Mouse (Mus musculus) adrenal gland, adult 2 months (tissue): Measurements from ENCODE around the gene Zfhx3. TPM values are rescaled to one million over a fixed set of nuclear protein-coding genes. Genes with fewer than 3 reads are reported as not detected.

Experiments
- DNase-seq: peaks from one replicate; pipeline ENCODE4 v3.0.0; 2021
- polyA plus RNA-seq: library from polyadenylated mRNA; depleted of rRNA; stranded (reverse); fragments of >200 nt; gene quantifications from 2 replicates; pipeline ENCODE4 v1.2.3, GENCODE M21; 2012
- total RNA-seq, 2 experiments: library from RNA; stranded (reverse); gene quantifications; 2 replicates each; pipeline ENCODE4 v1.2.3; 2021

The Zfhx3 gene
- total and polyA plus RNA-seq, 3 experiments: 12.9 to 45.1 (median 34.3) TPM

DNA sequence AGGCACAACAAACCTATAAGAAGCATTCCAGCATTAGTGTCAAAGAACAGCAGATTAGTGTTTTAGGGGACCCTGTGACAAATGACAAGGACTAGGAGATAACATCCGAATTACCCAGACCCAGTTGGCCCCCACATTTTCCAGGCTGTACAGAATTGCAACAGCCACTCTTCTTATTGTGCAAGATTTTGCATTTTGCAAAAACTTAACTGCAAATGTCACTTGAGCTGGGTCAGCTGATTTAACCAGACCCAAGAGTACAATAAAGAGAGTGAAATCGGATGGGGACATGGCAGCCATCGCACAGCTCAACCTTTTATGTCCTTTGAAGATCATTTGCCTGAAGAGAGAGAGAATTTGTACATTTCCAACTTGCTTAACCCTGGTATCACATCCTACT is 720.3 kb downstream of the Zfhx3 start:
- DNase-seq: peak; percentile 36

DNA sequence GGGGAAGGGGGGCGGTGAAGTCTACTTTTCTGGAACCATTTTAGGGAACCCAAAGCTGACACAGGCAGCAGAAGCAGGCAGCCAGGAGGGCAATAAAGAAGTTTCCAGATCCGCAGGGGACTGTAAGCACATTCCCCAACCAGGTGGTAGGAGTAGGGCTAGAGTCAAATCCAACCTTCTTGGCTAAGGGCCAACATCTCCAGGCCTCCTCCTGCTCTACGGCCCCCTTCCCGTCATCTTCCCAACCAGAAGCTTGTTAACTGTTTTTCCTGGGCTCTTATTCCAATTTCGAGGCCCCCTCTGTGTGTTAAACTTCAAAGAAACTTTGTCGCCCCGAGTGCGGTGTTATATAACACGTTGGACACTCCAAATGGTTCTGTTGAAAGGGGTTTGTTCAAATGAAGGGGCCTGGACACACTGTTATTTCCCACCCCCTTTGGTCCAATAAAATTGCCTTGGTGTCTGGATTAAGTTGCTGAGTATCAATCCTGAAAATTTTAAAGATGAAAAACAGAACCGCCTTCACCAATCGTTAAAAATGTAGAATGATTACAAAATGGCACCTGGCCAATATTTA is 729.6 kb downstream of the Zfhx3 start:
- no peak for DNase-seq

DNA sequence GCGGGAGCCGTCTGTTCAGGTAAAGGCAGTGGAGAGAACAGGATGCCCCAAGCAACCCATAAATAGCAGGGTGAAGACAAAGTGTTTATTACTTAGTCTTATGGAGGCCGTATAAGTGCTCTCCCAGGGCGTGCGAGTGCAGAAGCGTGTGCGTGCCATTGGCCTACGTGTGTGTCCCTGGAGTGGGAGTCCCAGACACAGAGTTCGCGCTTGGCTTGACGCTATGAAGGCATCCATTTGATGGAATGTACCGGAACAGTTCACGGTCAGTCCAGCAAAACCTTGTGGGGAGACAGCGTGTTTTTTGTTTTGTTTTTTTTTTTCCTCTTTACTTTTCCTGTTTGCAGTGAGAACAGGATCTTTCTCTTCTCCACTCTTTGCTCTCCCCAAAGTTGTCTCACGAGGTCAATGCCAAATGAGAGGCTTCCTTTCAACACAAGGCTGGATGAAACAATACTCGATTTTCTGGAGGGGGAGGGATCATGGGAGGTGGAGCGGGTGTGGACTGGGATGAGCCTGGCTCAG is 732.6 kb downstream of the Zfhx3 start:
- peak; percentile 47 for DNase-seq

DNA sequence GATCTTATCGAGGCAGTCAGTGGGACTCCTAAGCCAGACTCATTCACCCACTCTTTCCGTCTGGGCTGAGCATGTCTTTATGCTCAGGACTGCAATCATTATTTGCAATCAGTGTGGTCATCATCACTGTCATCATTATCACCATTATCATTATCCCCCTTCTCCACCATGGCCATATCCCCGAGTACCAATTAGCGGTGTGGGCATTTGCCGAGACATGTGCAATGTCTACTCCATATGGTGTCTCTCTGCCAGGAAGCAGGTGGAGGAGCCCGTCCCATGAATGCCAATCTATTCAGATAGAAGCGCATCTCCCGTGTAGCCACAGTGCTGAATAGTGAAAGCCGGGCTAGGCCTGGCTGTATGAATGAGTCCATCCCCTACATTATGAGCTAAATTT is 747.2 kb downstream of the Zfhx3 start:
- no peak for DNase-seq

DNA sequence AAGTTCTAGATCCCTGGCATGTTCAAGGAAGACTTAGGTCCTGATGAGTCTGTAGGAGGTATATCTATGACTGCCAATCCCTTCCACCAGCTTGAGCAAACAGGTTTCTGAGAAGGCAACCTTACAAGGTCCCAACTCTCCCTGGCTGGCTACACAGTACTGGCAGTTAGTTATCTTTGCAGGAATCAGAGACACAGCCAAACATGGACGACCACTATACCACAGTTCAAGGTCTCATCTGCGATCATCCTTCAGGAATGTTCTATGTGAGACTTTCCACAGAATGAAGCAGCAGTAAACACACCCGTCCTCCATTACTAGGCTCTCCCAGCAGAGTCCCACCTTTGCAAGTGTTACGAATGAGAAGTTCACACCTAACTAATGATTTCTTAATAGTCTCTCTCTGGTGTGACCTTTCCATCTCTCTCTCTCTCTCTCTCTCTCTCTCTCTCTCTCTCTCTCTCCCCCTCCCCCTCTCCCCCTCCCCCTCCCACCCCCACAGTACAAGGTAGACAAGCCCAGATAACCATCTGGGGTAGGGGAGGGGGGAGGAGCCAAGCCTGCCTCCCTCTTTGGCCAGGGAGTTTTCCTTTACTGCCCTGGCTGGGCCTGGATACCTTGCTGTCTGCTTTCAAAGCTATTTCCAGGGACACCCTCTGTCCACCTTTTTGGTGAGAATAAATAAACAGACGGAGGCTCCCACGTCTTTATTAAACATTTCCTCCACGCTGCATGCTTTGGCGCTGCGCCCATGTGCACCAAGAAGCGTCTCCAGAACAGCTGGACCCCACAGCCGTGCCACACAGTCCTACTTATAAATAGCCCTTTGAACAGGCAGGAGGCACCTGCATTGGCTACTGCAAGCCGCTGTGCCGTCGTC is 748.4 kb downstream of the Zfhx3 start:
- peak; percentile 60 for DNase-seq

DNA sequence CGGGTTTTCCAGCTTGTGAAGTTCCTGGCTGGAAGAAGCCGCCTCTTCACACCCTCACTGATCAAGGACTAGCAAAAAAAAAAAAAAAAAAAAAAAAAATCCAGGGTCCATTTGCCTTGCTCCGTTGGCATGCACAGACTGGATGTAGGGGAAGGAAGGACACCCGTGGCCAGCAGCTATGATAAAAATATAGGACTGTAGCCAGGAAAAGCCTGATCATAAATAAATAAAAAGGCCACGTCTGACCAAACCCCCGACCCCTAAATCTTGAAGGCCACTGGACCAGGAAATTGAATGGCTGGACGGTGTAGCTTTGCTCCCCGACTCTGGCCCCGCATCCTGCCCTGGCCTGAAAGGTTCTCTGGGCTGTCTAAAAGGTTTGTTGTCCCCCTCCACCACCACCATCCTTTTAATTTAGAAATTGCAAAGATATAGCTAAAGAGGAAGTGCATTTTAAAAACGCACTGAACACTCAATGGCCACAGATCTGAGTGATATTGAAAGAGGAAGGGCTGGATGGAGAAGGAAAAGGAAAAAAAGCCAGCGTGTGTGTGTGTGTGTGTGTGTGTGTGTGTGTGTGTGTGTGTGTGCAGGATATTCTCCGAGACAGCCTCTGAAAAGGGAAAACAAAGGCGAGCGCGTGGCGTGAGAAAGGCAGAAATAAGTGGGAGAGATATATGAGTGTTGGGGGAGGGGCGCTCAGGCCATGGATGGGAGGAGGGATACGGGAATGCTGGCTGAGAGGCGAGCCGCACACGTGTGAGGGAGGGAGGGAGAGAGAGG is 749.2 kb downstream of the Zfhx3 start:
- peak; percentile 71 for DNase-seq

DNA sequence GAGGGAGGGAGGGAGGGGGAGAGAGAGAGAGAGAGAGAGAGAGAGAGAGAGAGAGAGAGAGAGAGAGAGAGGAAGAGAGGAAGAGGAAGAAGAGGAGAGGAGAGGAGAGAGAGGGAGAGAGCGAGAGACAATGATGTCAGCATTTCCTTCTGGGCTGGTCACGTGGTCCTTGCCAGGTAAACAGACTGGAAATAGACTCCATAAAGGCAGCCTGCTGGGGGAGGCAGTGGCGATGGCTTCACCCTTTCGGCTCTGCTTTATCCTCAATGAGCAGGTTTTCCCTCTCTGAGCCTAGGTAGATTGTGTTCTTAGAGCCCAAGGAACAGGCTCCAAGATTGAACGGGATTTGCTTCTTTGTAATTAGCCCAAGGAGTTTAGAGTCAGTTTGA is 749.8 kb downstream of the Zfhx3 start:
- DNase-seq: peak; percentile 52

DNA sequence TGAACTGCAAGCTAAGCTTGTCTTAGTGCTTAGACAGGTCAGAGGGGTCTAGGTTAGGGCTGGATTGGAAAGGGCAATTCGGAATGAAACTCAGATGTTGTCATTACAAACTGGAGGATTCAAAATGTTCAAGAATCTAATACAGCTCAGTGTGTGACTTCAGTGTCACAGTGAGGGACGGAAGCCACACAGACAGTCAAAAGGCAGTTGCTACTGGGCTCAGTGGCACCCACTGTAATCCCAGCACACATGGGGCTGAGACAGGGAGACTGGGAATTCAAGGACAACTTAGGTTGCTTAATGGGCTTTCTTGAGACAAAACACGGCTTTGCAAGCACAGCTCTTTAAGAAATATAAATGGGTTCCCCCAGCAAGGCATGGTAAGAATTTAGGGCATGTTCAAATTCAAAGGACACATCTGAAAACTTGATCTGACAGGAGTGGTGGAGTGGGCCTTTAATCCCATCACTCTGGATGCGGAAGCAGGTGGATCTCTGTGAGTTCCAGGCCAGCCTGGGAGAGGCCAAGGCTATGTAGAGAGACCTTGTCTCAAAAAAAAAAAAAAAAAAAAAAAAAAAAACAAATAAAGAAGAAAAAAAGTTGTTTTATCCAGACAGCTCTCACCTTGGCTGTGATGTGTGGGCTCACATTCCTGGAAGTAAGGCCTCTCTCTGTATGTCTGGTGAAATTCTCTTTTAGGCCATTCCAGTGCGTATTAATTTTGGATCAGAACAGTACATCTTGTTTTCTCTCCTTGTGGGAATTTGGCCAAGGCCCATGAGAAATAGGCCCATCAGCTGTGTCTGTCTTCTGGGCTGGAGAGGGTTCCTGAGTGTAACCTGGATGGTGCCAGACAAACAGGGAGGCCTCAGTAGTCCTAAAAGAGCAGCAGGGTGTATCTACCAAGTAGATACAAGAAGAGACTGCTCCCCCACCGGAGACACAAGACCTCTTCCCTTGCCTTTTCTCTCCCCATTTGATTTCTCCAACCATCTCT is 750.5 kb downstream of the Zfhx3 start:
- no peak for DNase-seq

DNA sequence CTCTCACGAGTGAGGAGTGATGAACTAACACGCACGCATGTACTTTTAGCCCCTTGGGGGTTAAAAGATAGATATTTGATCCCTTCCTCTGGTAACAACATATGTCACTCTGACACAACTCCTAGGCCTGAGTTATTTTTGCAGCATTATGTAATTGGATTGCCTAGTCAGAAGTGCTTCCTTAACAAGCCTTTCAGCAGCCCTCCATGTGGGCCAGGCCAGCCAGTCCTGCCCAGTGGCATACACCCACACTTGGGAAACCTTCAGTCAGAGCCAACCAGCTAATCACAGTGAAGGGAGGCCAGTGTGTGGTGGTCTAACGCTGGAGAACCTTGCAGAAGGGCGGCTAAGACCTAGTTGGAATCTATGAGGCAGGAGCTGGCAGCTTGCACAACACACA is 751.4 kb downstream of the Zfhx3 start:
- DNase-seq: no peak

DNA sequence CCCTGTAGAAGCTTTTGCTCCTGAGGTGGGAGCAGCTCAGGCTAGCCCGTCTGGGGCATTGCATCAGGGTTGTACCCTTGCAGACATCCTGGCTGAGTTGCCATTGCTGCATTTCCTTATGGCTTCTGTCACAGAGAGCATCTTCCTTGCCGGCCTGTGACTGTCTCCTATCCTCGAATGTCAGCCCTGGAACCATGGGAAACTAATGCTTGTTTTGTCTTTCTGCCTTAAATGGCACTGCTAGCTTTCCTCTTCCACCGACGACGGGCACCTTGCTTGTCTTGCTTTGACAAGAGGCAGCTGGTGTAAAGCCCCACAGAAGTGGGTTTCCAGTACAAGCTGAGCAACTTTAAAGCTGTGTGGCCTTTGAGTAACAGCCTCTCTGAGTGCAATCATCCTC is 752.1 kb downstream of the Zfhx3 start:
- peak; percentile 13 for DNase-seq

DNA sequence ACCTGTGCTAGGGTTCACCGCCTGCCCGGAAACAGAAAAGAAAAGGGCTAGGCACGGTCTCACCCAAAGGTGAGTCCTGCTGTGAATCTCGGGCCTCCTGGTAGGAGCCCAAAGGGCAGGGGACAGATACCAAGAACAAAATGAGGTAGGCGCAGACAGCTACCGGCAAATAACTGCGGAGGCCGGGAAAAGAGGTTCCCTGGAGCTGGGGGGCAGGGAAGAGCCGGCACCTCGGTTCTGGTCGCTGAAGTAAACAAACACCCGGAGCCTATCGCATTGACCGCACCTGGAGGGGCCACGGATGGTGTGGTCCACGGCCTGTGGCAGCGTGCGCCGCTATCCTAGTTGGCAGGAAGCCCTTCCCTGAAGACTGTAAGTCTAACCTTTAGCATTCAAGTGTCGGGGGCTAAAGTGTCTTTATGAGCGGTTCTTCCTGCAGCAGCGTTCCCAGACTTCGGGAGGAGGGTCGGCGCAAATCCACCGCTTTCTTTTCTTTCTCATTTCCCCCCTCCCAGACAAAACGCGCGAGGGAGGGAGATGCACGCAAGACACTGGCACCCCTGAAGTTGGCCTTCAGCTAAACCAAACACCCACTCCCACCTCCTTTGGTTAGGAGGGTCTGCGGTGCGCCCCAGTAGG is 752.9 kb downstream of the Zfhx3 start:
- peak; percentile 48 for DNase-seq

DNA sequence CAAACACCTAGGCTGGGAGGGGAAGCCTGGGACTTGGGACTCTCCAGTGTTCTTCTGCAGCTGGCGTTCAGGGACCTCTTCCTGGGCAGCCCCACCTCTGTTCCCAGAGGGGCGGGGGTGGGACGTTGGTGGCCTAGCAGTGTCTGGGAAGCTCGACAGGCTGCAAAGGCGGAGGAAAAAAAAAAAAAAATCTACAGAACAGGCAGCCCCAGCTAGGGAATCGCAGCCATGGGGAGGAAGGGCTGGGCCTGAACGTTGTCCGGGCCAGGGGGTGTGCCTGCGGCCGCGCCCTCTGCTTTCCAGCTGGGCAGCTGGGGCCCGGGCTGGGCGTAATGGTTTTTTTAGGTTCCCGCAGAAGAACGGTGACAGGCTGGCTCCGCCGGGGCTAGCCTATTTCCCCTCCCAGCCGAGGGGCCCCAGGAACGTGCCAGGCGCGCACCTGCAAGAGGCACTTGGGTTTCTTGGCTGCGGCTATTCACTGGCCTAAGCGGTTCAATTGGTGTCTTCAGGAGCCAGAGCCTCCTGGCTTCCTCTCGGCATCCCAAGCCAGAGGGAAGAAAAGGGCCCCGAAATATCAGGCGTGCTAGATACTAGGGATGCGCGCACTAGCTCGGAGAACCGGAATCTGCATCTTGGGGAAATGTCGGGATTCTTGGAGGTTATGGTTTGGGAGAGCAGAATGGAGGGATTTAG is 753.6 kb downstream of the Zfhx3 start:
- peak; percentile 79 for DNase-seq

DNA sequence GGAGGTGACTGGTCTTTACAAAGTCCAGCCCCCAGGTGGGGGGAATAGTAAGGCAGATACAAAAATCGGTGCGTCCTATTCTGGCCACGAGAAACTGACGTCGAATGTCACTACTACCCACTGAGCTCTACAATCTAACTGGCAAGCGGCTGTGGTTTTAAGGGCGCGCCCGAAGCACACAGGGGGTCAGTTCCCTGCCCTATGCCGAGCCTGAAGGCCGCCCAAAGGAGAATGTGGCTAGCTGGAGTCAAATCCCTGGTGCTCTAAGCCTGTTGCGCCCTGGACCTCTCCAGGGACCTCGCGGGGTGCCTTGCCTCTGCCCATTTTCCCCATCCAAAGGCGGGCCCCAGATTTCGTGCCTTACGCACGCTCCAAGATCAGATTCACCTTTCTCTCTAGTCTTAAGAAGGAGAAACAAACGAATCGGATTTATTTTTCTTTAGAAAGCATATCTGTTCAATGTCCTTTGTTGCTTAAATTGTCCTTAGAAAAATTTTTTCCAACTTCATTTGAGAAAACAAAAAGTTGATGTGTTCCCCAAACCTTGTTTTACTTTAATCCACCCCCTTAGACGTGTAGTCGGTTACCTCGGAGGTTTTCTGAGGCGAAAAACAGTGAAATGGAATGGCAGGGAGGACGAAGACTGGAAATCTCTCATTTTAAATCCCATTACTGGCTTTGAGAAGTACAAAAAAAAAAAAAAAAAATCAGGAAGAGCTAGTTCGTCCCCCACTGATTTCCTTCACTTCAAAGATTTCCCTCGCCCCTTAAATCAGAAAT is 754.4 kb downstream of the Zfhx3 start:
- DNase-seq: peak; percentile 66

DNA sequence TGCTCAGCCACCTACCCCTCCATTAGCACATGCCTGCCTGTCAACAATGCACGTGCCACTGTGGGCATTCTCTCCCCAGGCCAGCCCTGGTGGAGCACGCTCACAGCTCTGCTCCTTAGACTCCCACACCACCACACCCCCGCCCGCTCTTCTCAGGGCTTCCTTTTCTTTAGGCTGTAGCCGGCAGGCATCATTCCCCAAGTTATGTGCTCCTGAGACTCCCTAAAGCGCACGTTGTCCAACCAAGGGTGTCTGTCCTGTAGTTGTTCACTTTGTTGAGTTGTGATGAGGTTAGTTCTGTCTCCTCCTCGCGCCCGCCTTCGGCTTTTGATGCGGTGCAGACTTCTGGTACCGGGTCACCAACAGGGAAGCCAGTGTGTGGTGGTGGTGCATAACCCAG is 755.1 kb downstream of the Zfhx3 start:
- DNase-seq: peak; percentile 73

DNA sequence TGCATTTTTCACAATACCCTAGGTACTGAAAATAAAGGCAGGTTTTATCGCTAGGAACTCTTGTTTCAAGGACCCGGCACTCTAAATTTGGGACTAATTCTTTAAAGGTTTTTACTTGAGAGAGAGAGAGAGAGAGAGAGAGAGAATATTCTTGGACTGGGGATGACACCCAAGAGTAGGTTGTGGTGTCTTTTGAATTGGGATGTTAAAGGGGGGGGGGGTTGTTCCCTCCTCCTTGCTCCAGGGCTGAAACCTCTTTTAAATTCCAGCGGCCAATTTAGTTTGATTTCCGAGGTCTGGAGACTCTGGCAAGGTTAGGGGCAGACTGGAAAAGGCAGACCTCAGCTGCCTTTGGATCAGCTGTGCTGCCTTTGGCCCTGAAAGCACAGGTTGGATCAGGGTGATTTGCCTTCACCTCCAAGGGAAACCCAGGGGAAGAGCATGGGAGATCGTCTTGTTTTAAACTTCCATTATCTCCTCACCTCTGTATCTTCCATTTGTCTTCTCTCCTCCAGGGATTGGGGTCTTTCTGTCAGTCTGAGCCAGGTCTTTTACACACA is 755.7 kb downstream of the Zfhx3 start:
- DNase-seq: peak; percentile 29

DNA sequence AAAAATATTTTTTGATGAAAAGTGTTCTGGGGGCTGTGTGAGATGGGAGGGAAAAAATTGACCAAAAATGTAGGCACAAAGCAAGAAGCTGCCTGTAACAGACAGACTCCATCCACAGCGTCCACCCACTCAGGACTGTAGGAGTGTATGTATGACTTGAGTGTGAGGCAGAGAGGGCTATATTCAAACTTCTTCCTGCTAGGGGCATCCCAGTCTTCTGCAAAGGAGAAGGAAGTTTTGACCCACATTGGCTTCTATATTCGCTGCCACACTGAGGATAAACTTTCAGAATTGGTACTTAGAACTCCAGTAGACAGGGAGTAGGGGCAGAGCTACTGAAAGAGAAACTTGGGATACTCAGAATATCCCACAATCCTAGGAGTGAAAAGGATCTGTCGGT is 756.6 kb downstream of the Zfhx3 start:
- DNase-seq: peak; percentile 32

DNA sequence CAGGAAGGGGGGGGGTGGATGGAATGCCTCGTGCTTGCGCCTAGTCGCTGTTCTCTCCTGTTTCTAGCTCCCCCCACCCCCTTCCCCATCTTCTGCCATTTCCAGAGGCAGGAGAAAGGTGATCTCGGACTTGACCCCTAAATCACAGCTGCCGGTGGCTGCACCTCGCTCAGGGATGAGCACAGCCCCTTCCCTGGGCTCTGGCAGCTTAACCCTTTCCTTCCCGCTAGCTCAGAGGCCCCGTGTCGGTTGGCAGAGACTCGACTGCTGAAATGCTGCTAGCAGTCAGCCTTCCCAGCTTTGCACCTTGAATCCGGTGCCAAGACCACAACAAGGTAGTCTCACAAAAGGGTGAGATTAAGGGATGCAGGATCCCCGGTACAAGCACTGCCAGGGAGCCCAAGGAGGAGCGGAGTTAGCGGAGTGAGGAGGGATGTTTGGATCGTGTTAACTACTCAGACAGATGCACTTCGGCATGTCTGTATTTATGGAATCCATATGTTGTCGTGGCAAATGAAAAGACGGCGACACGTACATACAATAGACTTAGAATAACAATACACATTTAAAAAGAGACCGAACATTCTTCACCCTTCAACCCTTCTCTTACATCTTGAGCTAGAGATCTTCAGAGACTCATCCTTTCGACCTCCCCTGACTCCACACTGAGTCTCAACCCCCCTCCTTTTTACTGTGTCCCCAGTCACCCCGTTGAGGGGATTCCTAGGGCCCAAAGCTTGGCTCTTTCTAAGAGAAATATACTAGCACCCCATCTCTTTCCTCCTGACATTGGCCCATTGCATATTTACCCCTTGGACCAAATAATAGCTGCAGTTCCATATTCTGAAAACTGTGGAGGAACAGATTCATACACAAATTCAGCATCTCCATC is 757.3 kb downstream of the Zfhx3 start:
- peak; percentile 37 for DNase-seq
